Mouse (Mus musculus): ENCODE measurements around the gene Igsf3.

Igsf3 gene

DNA sequence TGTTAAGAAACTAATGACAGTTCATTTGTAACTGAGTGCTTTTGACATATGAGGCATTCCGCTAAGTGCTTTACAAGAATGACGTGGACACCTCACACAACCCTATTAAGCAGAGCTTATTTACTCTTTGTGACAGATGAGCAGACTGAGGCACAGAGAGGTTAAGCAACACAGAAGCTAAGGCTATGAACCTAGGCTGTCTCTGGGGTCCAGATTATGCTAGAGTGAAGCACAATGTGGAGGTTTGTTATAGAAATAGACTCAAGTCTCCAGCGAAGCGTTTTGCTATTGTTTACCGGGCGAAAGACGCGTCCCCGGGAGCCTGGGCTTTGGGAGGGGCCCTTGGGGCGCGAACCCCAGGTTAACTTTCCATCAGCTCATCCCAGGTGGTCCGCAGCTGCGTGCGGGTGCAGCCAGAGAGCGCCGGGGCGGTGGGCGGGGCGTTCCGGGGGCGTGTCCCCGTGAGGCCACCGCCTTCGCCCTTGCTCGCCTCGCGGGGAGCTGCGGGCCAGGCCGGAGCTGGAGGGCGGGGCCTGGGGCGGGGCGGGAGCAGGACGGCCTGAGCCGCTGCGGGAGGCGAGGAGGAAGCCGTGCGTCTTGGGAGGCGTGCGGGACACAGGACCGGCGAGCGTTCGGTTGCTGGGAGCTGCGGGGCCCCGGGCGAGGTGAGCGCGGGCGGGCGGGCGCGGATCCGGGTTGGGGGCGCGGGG is at the start of gene Igsf3:
Gene Igsf3 (plus strand): TSS at position 546 of the 710 bp plus-strand sequence.
- in situ Hi-C loops (cut with MboI; ENCODE audit: low sequenced_read_pairs), result no loop called here

- in situ Hi-C loops (cut with MboI; ENCODE audit: low sequenced_read_pairs), result no loop called here
Measured at GRCm38 (mm10) chr3:101327248-101327647, 49.6 kb upstream of the Igsf3 start.

DNA sequence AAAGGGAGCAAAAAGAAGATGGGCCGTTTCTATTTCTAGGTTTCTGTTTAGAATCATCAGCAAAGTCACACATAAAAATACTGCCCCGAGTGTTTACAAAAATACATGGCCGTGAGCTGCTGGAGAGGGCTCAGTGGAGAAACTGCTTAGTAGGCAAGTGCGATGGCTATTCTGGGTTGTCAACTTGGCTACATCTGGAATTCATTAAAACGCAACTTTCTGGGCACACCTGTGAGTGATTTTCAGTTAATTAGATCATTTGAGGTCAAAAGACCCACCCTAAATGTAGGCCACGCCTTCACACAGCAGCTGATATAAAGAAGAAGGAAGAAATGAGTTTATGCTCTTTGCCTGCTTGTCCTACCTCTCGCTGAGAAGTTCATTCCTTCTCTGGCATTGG is 48.3 kb upstream of the Igsf3 start:
- in situ Hi-C loops (cut with MboI; ENCODE audit: low sequenced_read_pairs), result no loop called here

DNA sequence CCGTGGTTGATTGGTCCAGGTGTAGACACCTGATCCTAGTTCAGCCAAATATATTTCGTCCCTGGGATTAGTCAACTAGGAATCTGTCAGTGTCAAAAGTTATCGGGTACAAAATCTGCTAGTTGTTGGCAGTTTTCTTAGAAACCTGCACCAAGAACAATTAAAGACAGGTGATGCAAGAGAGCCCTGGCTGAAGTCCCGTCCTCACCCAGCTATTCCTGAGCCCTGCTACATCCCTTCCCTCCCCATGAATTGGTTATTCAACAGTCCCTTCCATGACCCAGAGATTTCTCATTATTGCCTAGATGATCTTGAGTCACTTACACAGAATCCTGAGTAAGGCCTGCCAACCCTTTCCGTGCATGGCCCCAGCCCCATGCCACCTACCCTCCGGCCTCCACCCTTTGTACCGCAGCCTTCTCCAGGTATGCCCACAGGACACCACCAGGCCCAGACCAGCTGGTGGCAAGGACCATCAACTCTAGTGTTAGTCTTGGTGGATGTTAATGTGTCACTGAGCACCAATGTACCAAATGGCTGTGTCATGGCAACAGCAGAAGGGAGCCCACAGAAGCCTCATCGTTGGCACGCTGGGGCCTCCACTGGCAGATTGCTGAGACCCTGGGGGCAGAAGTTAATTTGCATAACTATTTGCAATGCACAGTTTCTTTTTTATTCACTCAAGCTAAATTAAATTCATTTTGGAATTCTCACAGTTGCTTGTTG is 33.5 kb upstream of the Igsf3 start:
- in situ Hi-C loops (cut with MboI; ENCODE audit: low sequenced_read_pairs), result no loop called here

DNA sequence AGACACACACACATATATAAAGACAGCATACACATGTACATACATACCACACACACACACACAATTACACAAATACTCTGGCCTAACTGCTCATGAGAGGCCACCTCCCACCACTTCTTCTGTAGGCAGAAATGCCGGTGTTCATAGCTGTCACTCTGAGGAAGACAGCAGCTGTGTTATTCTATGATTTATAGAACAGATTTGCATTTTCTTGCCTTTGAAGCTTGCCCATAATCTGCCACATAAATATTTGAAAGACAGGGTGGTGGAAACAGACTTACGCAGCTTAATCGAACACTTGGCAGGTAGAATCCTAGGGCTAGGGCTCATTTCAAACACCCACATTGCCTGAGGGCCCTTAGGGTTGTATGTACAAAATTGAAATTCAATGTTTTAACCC is 32.6 kb upstream of the Igsf3 start:
- in situ Hi-C loops (cut with MboI; ENCODE audit: low sequenced_read_pairs), result no loop called here

DNA sequence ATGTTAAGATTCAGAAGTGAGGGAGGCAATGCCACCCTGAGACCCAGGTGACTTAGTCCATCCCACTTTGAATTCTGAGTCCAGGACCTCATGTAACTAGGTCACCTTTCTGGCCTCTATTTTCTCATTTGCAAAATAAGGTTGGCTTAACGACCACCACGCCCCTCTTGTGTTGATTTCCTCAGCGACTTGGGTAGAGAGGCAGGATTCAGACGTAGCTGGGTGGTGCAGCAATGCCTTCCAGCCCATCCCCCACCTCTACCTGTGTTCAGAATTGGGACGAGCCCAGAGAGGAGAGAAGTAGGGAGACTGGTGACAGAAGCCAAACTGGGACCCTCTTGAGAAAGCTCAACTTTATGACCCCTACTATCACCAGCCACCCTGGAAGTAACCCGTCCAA is 31.6 kb upstream of the Igsf3 start:
- in situ Hi-C loops (cut with MboI; ENCODE audit: low sequenced_read_pairs), result no loop called here

DNA sequence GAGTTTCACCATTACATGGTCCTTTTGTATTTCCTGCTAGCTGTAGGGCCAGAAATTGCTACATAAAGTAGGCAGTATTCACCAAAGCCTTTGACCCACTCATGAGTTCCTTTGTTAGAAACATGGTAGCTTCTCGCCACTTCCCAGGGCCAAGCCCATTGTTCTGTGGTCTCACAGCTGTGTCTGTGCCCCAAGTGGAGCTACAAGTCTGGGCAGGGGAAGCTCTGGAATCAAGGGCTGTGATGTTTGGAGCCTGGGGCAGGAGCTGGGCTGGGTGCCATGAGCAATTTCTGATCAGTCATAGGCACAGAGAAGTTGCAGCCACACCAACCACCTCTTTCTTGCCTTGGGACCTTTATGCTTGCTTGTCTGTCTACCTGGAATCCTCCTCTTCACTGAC is 30.1 kb upstream of the Igsf3 start:
- in situ Hi-C loops (cut with MboI; ENCODE audit: low sequenced_read_pairs), result no loop called here

- in situ Hi-C loops (cut with MboI; ENCODE audit: low sequenced_read_pairs), result no loop called here
Measured at GRCm38 (mm10) chr3:101348501-101349161, 28.3 kb upstream of the Igsf3 start.

DNA sequence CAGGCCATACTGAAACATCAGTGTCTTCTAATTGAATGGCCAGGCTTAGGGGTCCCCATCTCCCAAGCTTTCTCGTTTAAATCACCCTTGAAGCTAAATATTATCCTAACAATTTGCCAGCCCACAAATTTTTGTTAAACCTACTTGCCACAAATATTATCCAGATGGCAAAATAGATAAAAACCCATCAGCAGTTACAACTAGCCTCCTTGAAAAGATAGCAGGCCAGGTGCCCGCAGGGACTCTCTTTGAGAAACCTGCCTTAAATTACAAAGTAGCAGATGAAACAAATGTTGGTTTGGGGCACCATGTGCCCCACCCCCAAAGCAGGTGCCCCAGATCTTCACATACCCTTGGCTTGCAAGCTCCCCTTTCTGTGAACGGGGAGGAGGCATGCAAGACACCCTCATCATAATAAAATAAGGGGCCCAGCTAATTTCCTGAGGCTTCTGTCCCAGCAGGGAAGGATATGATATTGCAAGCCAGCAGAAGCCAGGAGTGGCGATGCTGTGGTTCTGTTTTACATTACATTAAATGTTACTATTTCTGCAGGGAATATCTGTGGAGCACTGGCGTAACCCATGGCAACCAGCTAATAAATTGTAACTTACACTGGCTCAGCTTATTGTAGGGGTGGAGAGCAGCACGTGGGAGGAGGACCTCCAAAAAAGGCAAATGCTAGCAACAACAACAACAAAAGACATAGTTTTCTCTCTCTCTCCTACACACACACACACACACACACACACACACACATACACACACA is 27.2 kb upstream of the Igsf3 start:
- in situ Hi-C loops (cut with MboI; ENCODE audit: low sequenced_read_pairs), result no loop called here

DNA sequence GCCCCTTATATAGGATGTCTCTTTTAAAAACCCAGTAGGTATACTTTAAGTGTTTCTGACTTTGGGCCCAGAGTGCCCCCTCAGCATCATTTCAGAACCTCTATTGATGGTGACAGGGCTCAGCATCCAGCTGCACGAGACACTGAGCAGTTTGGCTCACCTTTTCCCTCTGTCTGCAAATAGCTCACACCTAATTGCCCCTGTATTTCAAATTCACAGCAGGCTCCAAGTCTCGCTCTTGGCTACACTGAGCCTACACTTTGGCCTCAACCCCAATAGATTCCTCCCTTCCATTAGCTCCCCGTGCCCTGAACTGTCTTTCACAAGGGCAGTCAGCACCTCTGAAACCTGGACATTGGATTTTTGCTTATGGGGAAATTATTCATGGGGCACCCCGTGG is 26.5 kb upstream of the Igsf3 start:
- in situ Hi-C loops (cut with MboI; ENCODE audit: low sequenced_read_pairs), result no loop called here

DNA sequence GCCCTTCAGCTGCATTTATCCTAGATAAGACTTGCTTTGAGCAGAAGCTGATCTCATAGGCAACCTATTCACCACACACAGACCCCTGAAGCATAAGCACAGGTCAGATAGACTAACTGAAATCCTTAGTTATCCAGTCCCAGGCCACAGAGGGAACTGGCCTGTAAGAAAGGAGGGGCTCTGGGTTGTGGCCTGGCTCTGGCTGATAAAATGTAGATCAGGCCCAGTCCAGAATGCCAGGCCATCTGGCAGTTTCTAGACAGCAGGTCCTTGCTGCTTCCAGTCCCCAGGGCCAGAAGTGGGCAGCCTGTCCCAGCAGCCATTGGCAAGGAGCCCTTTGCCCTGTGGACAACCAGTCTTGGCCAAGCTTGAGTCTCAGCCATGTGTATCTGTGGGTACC is 22.4 kb upstream of the Igsf3 start:
- in situ Hi-C loops (cut with MboI; ENCODE audit: low sequenced_read_pairs), result no loop called here

DNA sequence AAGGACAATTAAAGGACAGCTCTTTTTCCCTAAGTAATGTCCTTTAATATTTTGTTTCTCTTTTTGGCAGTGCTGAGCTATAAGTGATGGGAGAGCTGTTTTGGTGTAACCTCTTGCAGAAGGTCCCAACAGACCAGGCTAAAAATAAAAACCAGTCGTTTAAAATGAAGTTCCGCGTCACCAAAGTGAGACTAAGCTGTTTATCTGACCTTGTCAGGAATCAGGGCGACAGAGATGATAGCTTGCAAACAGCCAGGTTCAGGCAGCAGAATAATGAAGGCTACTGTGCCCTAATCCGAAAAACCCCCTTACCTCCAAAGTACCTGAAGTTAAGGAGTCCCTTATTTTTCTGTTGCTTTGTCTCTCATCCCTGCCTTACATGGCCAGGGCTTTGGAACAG is 21.2 kb upstream of the Igsf3 start:
- in situ Hi-C loops (cut with MboI; ENCODE audit: low sequenced_read_pairs), result no loop called here

DNA sequence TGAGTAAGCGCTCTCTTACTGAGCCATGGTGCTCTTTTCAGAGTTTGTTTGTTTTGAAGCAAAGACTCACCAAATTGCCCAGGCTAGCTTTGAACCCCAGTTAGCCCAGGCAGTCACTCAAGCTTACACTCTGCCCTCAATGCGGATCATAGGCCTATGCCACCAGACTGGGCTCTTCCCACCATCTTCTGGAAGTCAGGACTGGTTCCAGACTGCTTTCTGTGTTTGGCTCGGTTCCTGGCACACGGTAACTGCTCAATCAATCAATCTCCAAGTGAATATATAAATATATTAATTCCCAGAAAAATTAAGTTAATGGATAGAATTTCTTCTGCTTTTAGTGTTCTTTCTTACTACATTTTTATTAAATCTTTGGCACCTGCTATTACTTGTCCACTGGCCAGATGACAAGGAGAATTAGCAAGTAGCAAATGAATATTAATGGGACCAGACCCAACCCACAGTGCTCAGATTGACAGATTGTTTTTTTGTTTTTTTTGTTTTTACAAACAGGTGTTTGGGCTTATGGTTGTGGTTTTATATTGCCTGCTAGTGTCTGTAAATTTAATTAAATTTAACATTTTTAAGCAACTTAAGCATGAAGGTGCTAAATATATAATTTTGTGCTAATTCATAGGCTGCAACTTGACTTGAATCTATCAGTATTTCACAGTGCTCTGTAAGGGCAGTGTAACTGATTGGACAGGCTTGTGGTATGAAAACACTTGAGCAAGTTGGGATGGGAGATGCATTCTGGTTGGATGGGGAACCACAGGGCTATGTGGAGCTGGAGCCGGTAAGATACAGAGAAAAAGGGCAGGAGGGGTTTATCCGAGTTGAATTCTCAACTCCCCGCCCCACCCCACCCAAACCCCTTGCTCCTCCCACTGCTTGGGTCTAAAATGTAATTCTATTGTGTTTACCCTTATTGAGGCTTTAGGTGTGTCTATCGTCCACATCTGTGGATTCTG is 20.0 kb upstream of the Igsf3 start:
- in situ Hi-C loops (cut with MboI; ENCODE audit: low sequenced_read_pairs), result no loop called here

- in situ Hi-C loops (cut with MboI; ENCODE audit: low sequenced_read_pairs), result no loop called here
Measured at GRCm38 (mm10) chr3:101360832-101361231, 16.1 kb upstream of the Igsf3 start.

GRCm38 (mm10) chr3:101362391-101362790 is 14.5 kb upstream of the Igsf3 start:
- in situ Hi-C loops (cut with MboI; ENCODE audit: low sequenced_read_pairs), result no loop called here

- in situ Hi-C loops (cut with MboI; ENCODE audit: low sequenced_read_pairs), result no loop called here
Measured at GRCm38 (mm10) chr3:101363574-101363973, 13.3 kb upstream of the Igsf3 start.

DNA sequence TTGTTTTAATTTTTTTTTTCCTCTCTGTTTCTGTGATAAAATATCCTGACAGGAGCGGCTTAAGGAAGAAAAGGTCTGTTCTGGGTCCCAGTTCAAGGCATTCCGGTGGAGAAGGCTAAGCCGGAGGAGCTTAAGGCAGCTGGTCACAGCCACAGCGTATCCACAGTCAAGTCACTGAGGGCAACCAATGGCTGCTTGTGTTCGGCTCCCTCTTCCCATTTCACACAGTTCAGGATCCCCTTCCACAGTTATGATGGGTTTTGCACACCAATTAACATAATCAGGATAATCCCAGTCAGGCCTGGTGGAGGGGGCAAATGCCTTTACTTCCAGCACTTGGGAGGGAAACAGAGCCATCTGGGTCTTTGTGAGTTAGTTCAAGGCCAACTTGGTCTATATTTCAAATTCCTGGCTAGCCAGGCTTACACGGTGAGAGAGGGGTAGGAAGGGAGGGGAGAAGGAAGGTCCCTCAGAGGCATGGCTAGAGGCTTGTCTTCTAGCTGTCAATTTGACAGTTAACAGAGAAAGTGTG is 11.7 kb upstream of the Igsf3 start:
- in situ Hi-C loops (cut with MboI; ENCODE audit: low sequenced_read_pairs), result no loop called here

DNA sequence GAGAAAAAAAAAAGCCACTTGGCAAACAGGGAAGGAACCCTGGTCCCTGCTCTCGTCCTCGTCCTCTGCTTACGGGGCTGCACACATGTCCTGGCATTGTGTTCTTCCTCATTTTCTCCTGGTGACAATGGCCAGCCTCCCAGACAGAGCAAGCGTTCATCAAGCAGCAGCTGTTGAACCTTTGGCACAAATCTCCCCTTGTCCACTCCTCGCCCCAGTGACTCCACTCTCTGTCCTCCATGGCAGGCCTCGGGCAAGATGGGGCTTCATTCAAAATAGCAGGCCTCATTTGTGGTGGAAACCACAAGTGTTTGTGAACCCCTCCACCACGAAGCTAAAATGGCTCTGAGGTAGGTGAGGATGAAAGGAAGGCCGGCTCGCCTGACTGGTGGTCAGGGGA is 11.0 kb upstream of the Igsf3 start:
- in situ Hi-C loops (cut with MboI; ENCODE audit: low sequenced_read_pairs), result no loop called here

DNA sequence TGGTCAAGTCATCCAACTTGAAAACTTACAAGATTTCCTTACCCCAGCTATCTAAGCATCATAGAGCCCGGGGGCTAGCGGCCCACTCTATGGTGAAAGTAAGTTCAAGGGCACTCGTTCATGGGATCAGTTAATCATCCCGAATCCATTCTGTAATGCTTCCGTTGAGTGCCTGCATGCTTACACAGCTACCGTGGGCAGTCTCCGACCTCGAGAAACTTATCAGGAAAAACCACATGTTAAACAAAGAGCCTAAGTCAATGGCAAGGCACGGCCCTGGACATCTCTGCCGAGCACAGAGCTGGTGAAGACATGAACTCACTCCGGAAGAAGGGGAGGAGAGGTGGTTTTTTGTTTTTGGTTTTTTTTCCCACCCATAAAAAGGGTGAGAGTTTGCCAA is 9.5 kb upstream of the Igsf3 start:
- in situ Hi-C loops (cut with MboI; ENCODE audit: low sequenced_read_pairs), result no loop called here

- in situ Hi-C loops (cut with MboI; ENCODE audit: low sequenced_read_pairs), result no loop called here
Measured at GRCm38 (mm10) chr3:101369301-101369881, 7.5 kb upstream of the Igsf3 start.
